Mouse (Mus musculus) liver, adult 2 months (tissue): ENCODE data around the gene Ercc6l2.

Source experiments
- CTCF ChIP-seq: fragments of 200-500 bp; IDR thresholded peaks from 2 replicates; pipeline ENCODE4 v1.5.1; 2011; ENCODE audit warnings: low read depth, low read length, control low read depth
- POLR2A ChIP-seq: fragments of 200-500 bp; IDR thresholded peaks from 2 replicates; pipeline ENCODE4 v1.6.1; 2011; ENCODE audit warnings: low read length, control low read depth; ENCODE audit not compliant: insufficient read depth; ENCODE audit errors: extremely low read depth

DNA sequence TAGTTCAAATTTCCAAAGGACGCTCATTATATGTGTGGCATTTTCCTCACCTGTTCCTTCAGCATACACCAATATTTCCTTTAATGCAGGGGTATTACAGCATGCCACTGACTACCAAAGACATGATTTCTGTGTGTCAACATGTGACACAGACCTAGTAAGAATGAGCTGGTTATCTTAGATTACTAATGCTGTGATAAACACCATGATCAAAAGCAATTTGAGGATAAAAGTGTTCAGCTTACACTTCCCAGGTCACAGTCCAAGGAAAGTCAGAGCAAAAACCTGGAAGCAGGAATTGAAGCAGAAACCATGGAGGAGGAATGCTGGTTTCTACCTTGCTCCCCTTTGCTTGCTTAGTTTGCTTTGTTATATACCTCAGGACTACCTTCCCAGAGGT is 13.8 kb upstream of the Ercc6l2 start:
- no peak for TF ChIP-seq CTCF
- TF ChIP-seq POLR2A: no peak
